Comparison of ENCODE assay signal across 11 mouse cellular contexts in the genomic region with DNA sequence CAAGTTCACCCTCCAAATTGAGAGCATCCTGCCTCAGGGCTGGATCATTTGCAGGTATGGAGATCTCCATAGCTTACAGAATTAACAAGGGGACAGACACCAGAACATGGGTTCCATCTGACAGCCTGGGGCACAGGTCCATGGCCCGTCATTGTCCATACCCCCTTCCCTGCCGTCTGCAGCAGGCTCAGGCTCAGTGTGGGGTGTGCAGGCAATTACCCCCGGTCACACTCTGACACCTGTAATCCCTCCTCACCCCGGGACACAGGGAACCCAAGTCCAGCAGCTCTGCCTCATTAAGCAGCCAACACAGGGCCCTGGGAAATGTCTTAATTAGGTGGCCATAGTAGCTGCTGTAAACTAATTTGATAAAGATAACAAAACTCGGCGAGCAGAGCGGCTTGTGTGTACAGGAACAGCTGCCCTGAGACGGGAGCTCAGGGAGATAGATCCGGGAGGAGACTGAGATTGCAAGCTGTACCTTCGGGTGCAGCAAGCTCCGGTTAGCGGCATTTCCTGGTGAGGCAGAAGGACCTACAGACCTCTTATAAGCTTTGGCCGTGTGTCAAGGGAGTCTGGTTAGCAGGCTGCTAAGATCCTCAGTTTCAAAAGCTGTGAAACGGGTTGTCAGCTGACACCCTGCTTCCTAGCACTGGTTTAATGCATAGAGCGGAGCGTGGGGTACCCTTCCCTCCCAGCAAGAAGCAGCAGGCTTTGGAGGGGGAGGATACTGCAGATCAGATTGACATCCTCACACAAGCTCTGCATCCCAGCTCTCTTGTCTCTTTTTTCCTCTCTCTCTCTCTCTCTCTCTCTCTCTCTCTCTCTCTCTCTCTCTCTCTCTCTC.
DNase-seq lines count a peak whose midpoint lies in the region; ATAC-seq and TF ChIP-seq lines count a peak whose summit lies in the region.
"Had no signal": no experiment of that assay in that cellular context is flagged by ENCODE, and none has a peak within 500 bp of the region (broad histone marks: within the 10 kb centered on the region; RNA-seq: fewer than 3 reads in every experiment).

No protein-coding gene starts in this region.

- no peak for TF ChIP-seq CTCF in kidney, postnatal 0 days (IDR thresholded peaks at IDR 0.05; ENCODE audit: low read depth)
- no peak for TF ChIP-seq CTCF in forebrain, postnatal 0 days (IDR thresholded peaks at IDR 0.05; ENCODE audit: low read depth)

- 5% methylated on average over 16 of the region's 16 CpGs for WGBS in kidney, postnatal 0 days
- WGBS in forebrain, postnatal 0 days, result 10% methylated on average over 16 of the region's 16 CpGs
- 34% methylated on average over 16 of the region's 16 CpGs for WGBS in liver, embryonic 11.5 days

- H3K36me3 ChIP-seq in kidney, postnatal 0 days (ENCODE audit: insufficient read depth, low read length), result no peaks in the 10 kb centered on the region
- H3K36me3 ChIP-seq in forebrain, postnatal 0 days (ENCODE audit: insufficient read depth), result no peaks in the 10 kb centered on the region
- H3K36me3 ChIP-seq in liver, embryonic 11.5 days (ENCODE audit: control insufficient read depth, insufficient read depth, low read length), result no peaks in the 10 kb centered on the region
- H3K36me3 ChIP-seq: heart, embryonic 12.5 days had no signal

- DNase-seq in kidney, postnatal 0 days (ENCODE audit: low spot score), result peak; percentile 41
- no peak for DNase-seq in kidney, postnatal 10 days
- DNase-seq in right cerebral cortex, adult 18-20 months, result peak; percentile 21
- DNase-seq in right cerebral cortex, postnatal 36 days (ENCODE audit: low spot score in 2 of 2), result no peak
- DNase-seq in forebrain, postnatal 0 days, result peak; percentile 66
- no peak for DNase-seq in liver, embryonic 11.5 days (ENCODE audit: low spot score)
- no peak for DNase-seq in urinary bladder, adult 2 months (ENCODE audit: low spot score)
- DNase-seq: adrenal gland, adult 8-10 months; gastrocnemius, postnatal 25 days; kidney, postnatal 36 days had no signal

- 0 out of 2 replicates have a peak, but pooled peaks cover 4% of the 10 kb centered on the region for H3K4me1 ChIP-seq in kidney, postnatal 0 days (replicated peaks; ENCODE audit: insufficient read depth, low read length)
- H3K4me1 ChIP-seq in forebrain, postnatal 0 days (ENCODE audit: insufficient read depth), result peaks cover 9% of the 10 kb centered on the region
- H3K4me1 ChIP-seq in liver, embryonic 11.5 days (replicated peaks; ENCODE audit: control insufficient read depth, insufficient read depth, low read length), result 0 out of 2 replicates have a peak, but pooled peaks cover 2% of the 10 kb centered on the region

- no peak; the same call in 1 of the 2 replicates for ATAC-seq in kidney, postnatal 0 days (replicated peaks; ENCODE audit: low FRiP score, low read depth)
- ATAC-seq in forebrain, postnatal 0 days, result peak; percentile 75
- ATAC-seq in liver, embryonic 11.5 days (replicated peaks; ENCODE audit: low FRiP score), result no peak

- no peak overlapping the region for H3K27ac ChIP-seq in kidney, postnatal 0 days
- 0 out of 2 replicates have a peak overlapping the region, but pooled peaks have one; percentile 23 for H3K27ac ChIP-seq in forebrain, postnatal 0 days (ENCODE audit: low read depth, low read length)
- no peak overlapping the region for H3K27ac ChIP-seq in liver, embryonic 11.5 days (ENCODE audit: low read depth, low read length)

- no peaks in the 10 kb centered on the region for H3K9me3 ChIP-seq in kidney, postnatal 0 days (replicated peaks; ENCODE audit: low read length)
- H3K9me3 ChIP-seq in forebrain, postnatal 0 days (ENCODE audit: low read length), result no peaks in the 10 kb centered on the region
- H3K9me3 ChIP-seq in liver, embryonic 11.5 days (ENCODE audit: control insufficient read depth, low read length), result no peaks in the 10 kb centered on the region
- H3K9me3 ChIP-seq: heart, embryonic 12.5 days had no signal

- peaks cover 5% of the 10 kb centered on the region for H3K27me3 ChIP-seq in kidney, postnatal 0 days (ENCODE audit: insufficient read depth, low read length)
- H3K27me3 ChIP-seq in forebrain, postnatal 0 days (ENCODE audit: insufficient read depth, low read length), result no peaks in the 10 kb centered on the region
- no peaks in the 10 kb centered on the region; the same call in 1 of the 2 replicates for H3K27me3 ChIP-seq in liver, embryonic 11.5 days (replicated peaks; ENCODE audit: control insufficient read depth, insufficient read depth, low read length)

- H3K4me2 ChIP-seq in kidney, postnatal 0 days (ENCODE audit: low read length), result no peak overlapping the region
- H3K4me2 ChIP-seq in forebrain, postnatal 0 days (ENCODE audit: low read depth), result no peak overlapping the region
- H3K4me2 ChIP-seq in liver, embryonic 11.5 days, result no peak overlapping the region
- H3K4me2 ChIP-seq: heart, embryonic 12.5 days had no signal

- no peak overlapping the region for H3K9ac ChIP-seq in kidney, postnatal 0 days (ENCODE audit: low read depth, low read length)
- H3K9ac ChIP-seq in forebrain, postnatal 0 days, result no peak overlapping the region
- H3K9ac ChIP-seq in liver, embryonic 11.5 days (ENCODE audit: low read depth, low read length), result no peak overlapping the region
- H3K9ac ChIP-seq: heart, embryonic 12.5 days had no signal

- H3K4me3 ChIP-seq in kidney, postnatal 0 days (replicated peaks; ENCODE audit: low read depth, low read length), result no peak overlapping the region
- no peak overlapping the region for H3K4me3 ChIP-seq in forebrain, postnatal 0 days (ENCODE audit: low read depth, low read length)
- no peak overlapping the region for H3K4me3 ChIP-seq in liver, embryonic 11.5 days (ENCODE audit: low read depth, low read length)
- H3K4me3 ChIP-seq: heart, embryonic 12.5 days had no signal

Comparison
In these comparisons a context has a peak if more than half of its experiments do, and no peak if none do; other contexts are left out.
1. DNase-seq: peak in kidney, postnatal 0 days (single experiment), right cerebral cortex, adult 18-20 months (single experiment) and forebrain, postnatal 0 days (single experiment); none in kidney, postnatal 10 days (single experiment), right cerebral cortex, postnatal 36 days (0 of 2), liver, embryonic 11.5 days (single experiment) and urinary bladder, adult 2 months (single experiment).